Mouse (Mus musculus): ENCODE results near the gene Mymx. TPM values are rescaled to one million over a fixed set of nuclear protein-coding genes. Genes with fewer than 3 reads are reported as not detected.
A peak's percentile ranks its signal among the peaks of the same experiment; 100 is the strongest.

The Mymx gene
- total RNA-seq, 2 experiments from 2014 or later, result not detected

DNA sequence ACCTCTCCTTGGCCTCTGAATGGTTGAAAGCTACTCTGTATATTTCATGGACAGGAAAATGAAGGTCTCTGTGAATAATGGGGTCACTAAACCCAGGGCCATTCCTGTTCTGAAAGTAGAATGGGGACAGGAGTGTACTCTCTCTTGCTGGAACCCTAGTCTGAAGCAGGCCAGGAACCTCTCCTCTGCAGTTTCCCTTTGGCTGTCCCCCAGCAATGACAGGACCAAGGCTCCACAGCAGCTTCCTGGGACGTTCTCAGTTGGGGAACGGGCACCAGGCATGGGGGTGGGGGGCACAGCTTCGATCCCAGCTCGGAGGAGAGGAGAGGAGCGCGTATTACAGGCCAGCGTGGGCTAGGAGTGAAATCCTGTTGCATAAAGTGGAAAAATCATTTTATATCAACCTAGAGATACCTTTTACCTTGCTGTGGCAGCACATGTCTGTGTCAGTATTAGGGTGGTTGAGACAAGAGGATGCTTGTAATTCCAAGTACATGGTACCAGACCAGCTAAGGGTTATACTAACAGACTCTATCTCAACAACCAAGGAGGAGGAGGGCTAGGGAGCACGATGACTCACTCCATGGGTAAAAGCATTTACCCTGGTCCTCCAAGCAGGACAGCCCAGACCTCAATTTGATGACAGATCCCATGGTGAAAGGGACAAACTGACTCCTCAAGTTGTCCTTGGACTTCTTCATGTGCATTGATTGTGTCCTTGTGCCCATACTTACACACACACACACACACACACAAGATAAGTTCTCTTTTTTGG is 26.6 kb downstream of the Mymx start:
- no peak for DNase-seq (ENCODE audit: low spot score in 2 of 2)
- intact Hi-C loops (cut with DNase I), result no loop called here

DNA sequence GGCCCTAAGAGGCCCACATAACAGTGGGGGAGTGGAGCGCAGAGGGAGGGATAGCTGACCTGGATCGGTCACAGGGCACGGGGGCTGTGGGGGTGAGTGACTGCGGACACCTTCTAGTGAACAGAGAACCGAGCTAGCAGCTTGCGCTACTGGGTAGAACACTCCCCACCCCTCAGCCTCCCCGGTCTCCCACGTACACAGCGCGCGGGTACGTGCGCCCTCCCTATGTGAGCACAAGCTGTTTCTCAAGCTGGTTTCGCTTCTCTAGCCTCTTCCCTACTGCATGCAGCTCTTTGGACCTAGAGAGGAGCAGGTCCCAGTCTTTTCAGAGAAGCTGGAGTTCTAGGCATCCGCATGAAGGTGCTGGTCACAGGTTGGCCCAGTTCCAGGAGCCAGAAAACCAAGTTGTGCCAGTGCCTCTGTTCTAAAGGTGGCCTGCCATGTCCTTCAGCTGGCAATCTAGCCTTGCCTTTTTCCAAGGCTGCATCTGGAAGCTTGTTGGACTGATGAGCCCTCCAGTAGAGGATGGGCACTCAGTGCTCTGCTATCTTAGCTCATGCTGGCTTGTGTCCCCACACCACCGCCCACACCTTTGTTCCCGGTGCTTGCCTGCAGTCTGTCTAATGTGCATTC is 27.7 kb downstream of the Mymx start:
- peak; percentile 80 to 90 for DNase-seq (ENCODE audit: low spot score in 2 of 2)
- intact Hi-C loops (cut with DNase I), result no loop called here

DNA sequence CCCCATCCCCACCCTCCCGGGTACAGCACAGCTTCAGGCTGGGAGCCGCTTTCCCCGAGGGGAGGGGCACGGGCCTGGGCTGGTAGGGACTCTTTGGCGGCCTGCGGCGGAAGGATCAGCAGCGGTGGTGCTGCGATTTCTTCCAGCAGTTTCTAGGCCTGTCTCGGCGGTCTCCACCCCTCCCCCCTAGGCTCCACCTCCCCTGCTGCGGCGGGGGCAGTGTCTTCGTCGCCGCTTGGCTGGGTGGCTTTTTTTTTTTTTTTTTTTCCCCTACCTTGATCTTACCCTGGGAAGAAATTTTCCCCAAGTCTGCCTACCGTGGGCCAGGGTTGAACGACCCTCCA is 28.1 kb downstream of the Mymx start:
- intact Hi-C loops (cut with DNase I), result no loop called here
- peak; percentile 98 to 99 for DNase-seq (ENCODE audit: low spot score in 2 of 2)

DNA sequence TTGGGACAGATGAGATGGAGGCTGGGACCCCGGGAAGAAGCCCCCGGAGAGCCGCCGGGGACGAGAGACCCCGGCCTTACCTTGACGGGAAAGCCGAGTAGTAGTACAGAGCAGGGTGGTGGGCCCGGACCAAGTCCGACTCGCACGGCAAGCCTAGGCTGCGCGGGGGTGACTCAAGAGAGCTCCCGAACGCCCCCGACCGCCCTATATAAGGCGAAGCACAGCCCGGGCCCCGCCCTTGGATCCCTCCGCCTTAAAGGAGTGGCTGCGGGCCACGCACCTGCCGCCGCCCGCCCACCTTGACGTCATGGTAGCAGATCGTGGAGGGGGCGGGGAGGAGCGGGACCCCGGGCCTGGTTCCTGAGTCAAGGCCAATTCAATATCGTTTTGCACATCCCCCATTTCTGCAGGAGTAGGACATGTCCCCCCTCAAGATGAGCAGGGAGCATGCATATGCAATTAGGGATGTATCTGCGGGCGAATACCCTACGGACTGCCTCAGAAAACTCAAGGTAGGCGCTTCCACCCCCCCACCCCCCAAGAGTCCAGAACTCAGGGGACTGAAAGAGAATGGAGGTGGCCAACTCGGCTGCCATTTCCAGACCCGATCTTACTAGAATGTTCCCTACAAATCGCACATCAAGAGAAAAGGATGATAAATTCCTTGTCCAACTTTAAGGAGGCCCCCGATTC is 28.7 kb downstream of the Mymx start, which contains the start of gene Hsp90ab1:
Gene Hsp90ab1, minus strand, starts transcription at position 185 of the 693 bp plus-strand sequence.
- intact Hi-C loops (cut with DNase I), result no loop called here
- peak; percentile 98 to 99 for DNase-seq (ENCODE audit: low spot score in 2 of 2)

DNA sequence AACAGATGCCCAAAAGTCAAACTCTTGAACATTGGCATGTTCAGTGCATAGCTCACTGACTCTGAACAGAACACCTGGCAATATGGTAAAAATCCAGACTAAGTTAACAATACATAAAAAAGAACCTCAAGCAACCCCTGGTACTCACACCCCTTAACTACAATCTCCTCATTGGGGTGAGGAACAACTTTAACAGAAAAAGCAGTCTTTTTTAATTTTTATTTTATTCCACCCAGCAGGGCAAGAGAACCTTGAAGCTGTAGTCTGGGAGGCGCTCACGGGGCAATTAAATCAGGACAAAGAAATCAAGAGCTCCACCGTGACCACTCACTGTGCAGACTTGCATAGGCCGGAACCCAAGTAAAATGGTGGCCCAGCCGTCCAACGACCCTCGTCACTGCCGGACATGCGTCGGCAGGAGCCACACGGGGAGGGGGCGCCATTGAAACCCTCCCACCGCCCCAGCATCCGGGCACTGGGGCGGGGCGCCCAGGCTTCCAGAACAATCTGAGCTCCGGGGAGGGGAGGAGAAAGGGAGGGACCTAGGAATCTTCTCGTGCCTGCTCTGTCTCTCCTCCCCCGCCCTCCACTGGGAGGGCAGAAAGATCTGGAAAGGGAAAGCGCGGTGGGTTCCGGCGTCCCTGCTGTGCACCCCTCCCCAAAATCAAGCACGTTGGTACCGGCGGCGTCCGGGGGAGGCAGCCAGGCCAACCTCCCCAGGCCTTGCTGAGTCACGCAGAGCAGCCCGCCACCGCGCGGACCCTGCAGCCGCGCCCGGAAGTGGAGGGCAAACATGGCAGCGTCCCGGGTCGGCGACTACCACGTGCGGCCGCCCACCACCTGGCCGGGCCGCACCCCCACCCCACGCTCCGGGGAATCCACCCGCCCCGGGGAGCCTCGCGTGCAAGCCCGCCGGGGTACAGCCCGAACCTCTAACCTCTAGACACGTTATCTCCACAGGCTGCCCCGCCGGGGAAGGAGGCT is 29.5 kb downstream of the Mymx start:
- intact Hi-C loops (cut with DNase I), result no loop called here
- DNase-seq (ENCODE audit: low spot score in 2 of 2), result peak; percentile 72 to 78

DNA sequence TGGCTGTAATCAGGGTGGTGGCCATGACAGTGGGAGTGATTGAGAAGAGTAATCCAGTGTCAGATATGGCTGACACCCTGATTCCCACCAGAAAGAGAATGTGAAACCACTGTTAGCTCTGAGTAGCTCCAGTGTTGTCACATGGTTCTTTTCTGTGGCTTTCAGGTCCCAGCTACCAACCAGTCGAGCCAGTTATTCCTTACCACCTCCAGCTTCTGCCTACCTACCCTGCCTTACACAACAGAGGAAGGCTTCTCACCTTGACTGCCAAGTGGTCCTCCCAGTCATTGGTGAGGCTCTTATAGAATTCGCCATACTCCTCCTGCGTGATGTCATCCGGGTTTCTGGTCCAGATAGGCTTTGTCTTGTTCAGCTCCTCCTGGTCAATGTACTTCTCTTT is 31.9 kb downstream of the Mymx start:
- intact Hi-C loops (cut with DNase I), result no loop called here
- no peak for DNase-seq (ENCODE audit: low spot score in 2 of 2)

DNA sequence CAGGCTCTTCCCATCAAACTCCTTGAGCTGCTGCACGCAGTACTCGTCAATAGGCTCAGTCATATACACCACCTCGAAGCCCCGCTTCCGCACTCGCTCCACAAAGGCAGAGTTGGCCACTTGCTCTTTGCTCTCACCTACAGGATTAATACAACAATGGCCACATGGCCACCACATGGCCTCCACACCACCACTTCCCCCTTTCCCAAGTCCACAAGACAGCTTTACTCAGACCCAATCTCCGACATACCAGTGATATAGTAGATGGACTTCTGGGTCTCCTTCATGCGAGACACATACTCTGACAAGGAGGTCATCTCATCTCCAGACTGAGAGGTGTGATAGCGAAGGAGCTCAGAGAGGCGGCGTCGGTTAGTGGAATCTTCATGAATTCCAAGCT is 32.9 kb downstream of the Mymx start:
- intact Hi-C loops (cut with DNase I), result no loop called here
- DNase-seq (ENCODE audit: low spot score in 2 of 2), result no peak

DNA sequence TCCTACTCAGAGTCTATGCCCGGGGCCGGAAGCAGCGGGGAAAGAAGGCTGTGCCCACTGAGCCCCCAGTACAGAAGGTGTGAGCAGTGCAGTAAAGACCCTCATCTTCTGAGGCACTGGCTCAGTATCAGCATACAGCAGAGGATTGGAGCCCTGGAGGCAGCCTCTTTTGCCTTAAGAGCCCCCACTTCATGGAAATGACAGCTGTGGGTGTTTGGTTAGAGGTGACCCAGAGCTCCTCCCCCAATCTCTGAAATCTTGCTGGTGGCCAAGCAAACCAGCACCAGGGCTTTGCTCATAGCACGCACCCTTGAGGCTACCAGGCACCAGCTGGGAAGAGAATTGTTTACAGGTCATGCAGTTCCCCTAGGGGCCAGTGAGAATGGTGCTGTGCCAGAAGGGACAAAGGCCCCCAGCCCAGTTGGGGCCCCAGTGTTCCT is 34.7 kb downstream of the Mymx start:
- DNase-seq (ENCODE audit: low spot score in 2 of 2), result no peak
- intact Hi-C loops (cut with DNase I), result no loop called here

DNA sequence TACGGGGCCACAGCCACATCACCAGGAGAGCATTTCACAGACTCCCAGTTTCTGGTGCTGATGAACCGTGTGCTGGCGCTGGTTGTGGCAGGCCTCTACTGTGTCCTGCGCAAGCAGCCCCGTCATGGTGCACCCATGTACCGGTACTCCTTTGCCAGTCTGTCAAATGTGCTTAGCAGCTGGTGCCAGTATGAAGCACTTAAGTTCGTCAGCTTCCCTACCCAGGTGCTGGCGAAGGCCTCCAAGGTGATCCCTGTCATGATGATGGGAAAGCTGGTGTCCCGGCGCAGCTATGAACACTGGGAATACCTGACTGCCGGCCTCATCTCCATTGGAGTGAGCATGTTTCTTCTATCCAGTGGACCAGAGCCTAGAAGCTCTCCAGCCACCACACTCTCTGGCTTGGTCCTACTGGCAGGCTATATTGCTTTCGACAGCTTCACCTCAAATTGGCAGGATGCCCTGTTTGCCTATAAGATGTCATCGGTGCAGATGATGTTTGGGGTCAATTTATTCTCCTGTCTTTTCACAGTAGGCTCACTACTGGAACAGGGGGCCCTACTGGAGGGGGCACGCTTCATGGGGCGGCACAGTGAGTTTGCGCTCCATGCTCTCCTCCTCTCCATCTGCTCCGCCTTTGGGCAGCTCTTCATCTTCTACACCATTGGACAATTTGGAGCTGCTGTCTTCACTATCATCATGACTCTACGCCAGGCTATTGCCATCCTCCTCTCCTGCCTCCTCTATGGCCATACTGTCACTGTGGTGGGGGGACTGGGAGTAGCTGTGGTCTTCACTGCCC is 35.3 kb downstream of the Mymx start:
- peak in 1 of 2 experiments; percentile 50 for DNase-seq (ENCODE audit: low spot score in 2 of 2)
- intact Hi-C loops (cut with DNase I), result no loop called here

DNA sequence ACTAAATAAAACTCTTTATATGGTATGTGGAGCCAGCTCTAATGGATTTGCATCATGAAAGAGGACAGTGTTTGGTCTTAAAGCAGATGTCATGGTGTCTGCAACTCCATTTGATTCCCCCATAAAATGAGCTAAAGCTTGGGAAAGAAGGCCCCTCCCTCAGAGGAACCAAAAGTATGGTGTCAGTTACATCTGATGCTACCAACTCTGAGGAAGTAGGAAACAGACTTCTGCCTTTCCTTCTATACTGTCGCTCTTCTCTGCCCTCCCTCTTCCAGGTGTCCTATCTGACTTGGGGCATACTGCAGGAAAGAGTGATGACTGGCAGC is 35.9 kb downstream of the Mymx start:
- DNase-seq (ENCODE audit: low spot score in 2 of 2), result no peak
- intact Hi-C loops (cut with DNase I), result no loop called here

DNA sequence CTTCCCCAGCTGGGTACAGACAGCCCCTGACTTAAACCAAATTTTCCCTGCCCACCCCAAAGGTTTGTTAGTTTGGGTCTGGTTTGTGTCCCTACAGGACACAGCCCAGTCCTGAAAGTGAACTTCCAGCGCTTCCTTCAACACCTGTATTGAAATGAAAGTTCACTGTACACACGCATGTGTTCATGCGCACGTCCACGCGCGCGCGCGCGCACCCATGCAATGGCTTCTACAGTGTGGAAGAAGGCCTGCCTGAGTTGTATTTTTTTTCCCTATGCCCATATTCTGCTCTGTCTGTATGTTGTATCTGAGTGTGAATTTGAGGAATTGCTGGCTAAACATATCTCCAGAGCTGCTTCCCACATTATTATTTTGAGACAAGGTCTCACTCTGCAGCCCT is 36.8 kb downstream of the Mymx start:
- intact Hi-C loops (cut with DNase I), result no loop called here
- no peak for DNase-seq (ENCODE audit: low spot score in 2 of 2)

DNA sequence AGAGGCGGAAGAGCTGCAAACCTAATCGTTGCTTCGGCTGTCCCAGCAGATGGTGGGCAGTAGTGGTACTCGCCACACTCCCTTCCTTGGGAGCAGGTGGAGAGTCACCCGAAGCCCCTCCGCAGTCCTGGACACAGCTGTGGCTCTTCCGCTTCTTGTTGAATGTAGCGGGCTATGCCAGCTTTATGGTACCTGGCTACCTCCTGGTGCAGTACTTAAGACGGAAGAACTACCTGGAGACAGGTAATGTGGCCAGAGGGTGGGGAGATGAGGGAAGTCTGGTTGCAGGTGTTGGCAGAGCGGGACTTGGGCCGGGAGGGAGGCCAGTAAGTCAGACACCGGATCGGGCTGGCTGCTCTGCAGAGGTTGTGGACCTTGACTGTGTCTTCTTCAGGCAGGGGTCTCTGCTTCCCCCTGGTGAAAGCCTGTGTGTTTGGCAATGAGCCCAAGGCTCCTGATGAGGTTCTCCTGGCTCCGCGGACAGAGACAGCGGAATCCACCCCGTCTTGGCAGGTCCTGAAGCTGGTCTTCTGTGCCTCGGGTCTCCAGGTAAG is 37.3 kb downstream of the Mymx start:
- DNase-seq (ENCODE audit: low spot score in 2 of 2), result no peak
- intact Hi-C loops (cut with DNase I), result no loop called here

DNA sequence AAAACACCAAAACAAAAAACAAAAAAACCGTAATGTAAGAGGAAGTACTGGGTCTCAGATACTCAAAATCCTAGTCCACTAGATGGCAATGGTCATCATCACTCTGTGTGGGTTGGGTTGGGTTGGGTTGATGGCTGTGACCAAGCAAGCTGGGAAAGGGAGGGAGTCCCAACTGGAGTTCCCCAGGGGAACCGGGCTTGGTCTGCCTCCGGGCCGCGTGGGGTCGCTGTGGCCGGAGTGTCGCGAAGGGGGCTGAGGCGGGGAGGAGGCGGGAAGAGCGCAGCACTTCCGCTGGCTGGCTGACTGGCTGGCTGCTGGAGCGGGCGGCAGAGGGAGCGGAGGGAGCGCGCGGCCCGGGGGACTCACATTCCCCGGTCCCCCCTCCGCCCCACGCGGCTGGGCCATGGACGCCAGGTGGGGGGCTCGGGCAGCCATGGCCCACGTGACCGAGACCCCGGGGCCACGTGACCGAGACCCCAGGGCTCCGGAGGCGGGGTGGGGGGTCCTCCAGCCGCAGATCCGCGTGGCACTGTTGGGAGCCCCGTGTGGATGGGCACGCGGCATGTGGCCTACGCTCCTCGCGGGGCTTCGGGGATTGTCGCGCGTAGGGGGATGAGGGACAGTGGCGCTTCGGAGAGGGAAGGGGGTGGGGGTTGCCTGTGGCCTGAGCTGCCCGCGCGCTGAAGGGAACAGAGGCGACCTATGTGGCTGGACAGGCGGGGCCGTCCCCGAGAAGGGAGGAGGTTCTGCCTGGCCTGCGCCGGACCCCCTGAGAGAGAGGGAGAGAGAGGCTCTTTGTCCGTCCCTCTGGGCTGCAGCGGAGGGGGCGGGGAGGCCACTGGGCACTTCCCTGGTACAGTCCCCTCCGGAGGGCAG is 38.0 kb downstream of the Mymx start, which contains the start of gene Slc35b2:
Gene Slc35b2, plus strand, starts transcription at position 220 of the 876 bp plus-strand sequence.
- peak; percentile 91 to 92 for DNase-seq (ENCODE audit: low spot score in 2 of 2)
- intact Hi-C loops (cut with DNase I), result no loop called here

DNA sequence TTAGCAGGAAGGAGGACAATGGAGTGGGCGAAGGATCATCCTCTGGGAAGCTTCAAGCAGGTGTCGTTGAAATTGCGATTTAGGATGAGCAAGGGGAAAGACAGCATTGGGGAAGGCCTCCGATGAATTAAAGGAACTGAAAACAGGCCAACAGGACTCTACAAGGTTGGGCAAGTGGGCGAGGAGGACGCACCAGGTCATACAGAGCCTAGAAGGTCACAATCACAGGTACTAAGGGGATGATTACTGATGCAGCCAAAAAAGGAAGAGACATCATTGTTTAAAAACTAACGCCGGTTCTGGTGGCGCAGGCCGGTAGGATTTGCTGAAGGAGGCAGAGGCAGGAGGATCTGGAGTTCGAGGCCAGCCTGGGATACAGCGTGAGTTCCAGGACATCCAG is 38.7 kb downstream of the Mymx start:
- intact Hi-C loops (cut with DNase I), result no loop called here
- DNase-seq (ENCODE audit: low spot score in 2 of 2), result no peak

DNA sequence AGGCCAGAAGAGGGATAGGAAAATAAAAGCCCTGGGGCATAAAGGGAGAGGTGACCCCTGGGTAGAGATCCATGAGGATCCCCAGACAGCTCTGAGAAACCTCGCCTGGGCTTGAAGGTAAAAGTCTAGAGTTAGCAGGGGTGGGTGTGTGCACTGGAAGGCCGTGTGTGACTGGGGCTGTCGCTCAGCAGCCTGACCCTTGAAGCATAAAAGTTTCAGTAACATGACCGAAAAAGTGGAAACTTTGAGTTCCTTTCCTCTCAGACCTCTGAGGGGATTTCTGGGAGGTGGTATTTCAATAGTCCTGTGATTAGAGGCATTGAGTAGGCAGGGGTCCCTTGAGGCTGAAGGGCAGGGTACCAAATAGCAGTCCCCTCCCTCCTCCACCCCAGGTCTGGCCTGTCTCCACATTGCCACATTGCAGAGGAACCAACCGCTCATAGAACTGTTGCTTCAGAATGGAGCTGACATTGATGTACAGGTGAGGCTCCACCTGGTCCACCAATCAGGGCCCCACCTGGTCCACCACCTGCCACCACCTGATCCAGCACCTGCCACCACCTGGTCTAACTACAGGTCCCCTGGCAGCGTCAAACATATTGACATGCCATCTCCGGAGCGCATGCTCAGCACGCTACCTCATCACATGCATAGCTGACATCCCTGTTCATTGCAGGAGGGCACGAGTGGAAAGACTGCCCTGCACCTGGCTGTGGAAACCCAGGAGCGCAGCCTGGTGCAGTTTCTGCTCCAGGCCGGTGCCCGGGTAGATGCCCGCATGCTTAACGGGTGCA is 42.0 kb downstream of the Mymx start:
- no peak for DNase-seq (ENCODE audit: low spot score in 2 of 2)
- intact Hi-C loops (cut with DNase I), result no loop called here

DNA sequence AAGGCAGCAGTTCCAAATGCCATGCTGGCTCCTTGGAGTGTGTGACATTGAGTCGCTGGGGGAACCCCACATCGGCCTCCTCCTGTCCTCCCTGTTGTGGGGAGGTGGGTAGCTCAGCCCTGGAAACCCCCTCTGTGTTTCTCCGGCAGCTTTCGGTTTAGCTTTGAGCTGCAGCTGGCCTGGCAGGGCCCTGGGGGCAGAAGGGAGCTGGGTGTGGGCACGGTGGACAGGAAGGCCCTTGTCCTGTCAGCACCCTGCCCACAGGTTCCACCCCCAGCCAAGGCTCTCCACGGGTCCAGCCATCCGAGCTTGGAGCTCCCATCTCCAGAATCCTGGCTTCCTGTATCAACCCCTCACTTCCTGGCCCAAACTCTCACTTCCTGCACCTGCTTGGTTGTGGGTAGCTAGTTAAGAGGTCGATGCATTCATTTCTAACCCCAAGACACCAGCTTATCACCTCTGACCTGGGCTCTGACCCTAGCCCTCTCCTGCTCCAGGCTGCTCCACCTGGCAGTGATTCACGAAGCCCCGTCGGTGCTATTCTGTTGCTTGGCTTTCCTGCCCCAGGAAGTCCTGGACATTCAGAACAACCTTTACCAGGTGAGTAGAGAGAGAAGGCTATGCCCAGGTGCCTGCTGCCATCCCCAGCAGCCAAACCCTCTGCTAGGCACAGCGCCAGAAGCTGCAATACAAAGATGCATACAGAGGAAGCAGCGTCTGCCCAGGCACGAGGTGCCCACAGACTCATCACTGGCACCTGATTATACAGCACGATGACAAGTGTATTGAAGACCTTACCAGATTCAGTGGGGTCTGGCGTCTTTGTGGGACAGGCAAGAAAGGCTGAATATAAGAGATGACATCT is 43.7 kb downstream of the Mymx start:
- DNase-seq (ENCODE audit: low spot score in 2 of 2), result no peak
- intact Hi-C loops (cut with DNase I), result no loop called here
